Mouse (Mus musculus) neural tube, embryonic 15.5 days (tissue): ENCODE measurements around the gene Sdc1. TPM values are rescaled to one million over a fixed set of nuclear protein-coding genes. Genes with fewer than 3 reads are reported as not detected.

ENCODE experiments used
- ATAC-seq: fragments of 200-750 bp; cut with Nextera tagmentation; 2 replicates; pipeline ENCODE4 v1.8.0; 2017; ENCODE audit warnings: mild to moderate bottlenecking, moderate TSS enrichment, moderate library complexity; ENCODE audit not compliant: low FRiP score
- H3K27ac ChIP-seq: fragments of 300-500 bp; sonication (generic); replicated peaks from 2 replicates; pipeline ENCODE4 v1.5.1; 2015; ENCODE audit warnings: mild to moderate bottlenecking, inconsistent platforms
- H3K27me3 ChIP-seq: fragments of 300-500 bp; sonication (generic); replicated peaks from 2 replicates; pipeline ENCODE4 v1.6.1; 2015; ENCODE audit warnings: inconsistent platforms
- H3K36me3 ChIP-seq: fragments of 300-500 bp; sonication (generic); 2 replicates; pipeline ENCODE4 v1.6.1; 2015; ENCODE audit warnings: inconsistent platforms
- H3K4me1 ChIP-seq: fragments of 300-500 bp; sonication (generic); 2 replicates; pipeline ENCODE4 v1.6.1; 2015; ENCODE audit warnings: inconsistent platforms
- H3K4me2 ChIP-seq: fragments of 300-500 bp; sonication (generic); 2 replicates; pipeline ENCODE4 v1.6.1; 2015; ENCODE audit warnings: inconsistent platforms, mild to moderate bottlenecking, moderate library complexity
- H3K4me3 ChIP-seq: fragments of 300-500 bp; sonication (generic); replicated peaks from 2 replicates; pipeline ENCODE4 v1.5.1; 2015; ENCODE audit warnings: mild to moderate bottlenecking, inconsistent platforms
- H3K9ac ChIP-seq: fragments of 300-500 bp; sonication (generic); replicated peaks from 2 replicates; pipeline ENCODE4 v1.6.1; 2015; ENCODE audit warnings: mild to moderate bottlenecking, inconsistent platforms
- H3K9me3 ChIP-seq: fragments of 300-500 bp; sonication (generic); replicated peaks from 2 replicates; pipeline ENCODE4 v1.6.1; 2016; ENCODE audit warnings: inconsistent platforms
- WGBS: fragments of 180-500 bp; shearing (Covaris S2); methylation state at CpG from one replicate; pipeline ENCODE4 v1.1.7; 2015; ENCODE audit warnings: mixed read lengths; 5-methylcytosine and 5-hydroxymethylcytosine counted together
- polyA plus RNA-seq: library from polyadenylated mRNA; unstranded; fragments of >200 nt; fragmentation: Nextera tagmentation; extraction: Ambion mirVana; gene quantifications from 2 replicates; pipeline ENCODE4 v1.2.1, GENCODE M21; 2015

The Sdc1 gene
- polyA plus RNA-seq, 1 experiment from 2014 or later: 15.0 TPM

GRCm38 (mm10) chr12:8809626-8810025 is 38.5 kb downstream of the Sdc1 start:
- no peaks in the 10 kb centered on the region for H3K27me3 ChIP-seq
- no peaks in the 10 kb centered on the region for H3K9me3 ChIP-seq
- no peak overlapping the region for H3K27ac ChIP-seq
- no peak overlapping the region for H3K9ac ChIP-seq
- no peak for ATAC-seq
- H3K4me1 ChIP-seq: no peaks in the 10 kb centered on the region; the same call in 1 of the 2 replicates
- H3K4me2 ChIP-seq: no peak overlapping the region
- H3K4me3 ChIP-seq: no peak overlapping the region
- WGBS: 91% methylated on average over 6 of the region's 6 CpGs
- no peaks in the 10 kb centered on the region for H3K36me3 ChIP-seq

GRCm38 (mm10) chr12:8810966-8811365 is 39.8 kb downstream of the Sdc1 start:
- no peak overlapping the region for H3K4me3 ChIP-seq
- WGBS: 69% methylated on average over 2 of the region's 2 CpGs
- no peaks in the 10 kb centered on the region for H3K9me3 ChIP-seq
- H3K9ac ChIP-seq: no peak overlapping the region
- H3K36me3 ChIP-seq: no peaks in the 10 kb centered on the region
- no peak for ATAC-seq
- H3K4me1 ChIP-seq: no peaks in the 10 kb centered on the region; the same call in 1 of the 2 replicates
- H3K4me2 ChIP-seq: no peak overlapping the region
- H3K27me3 ChIP-seq: no peaks in the 10 kb centered on the region
- no peak overlapping the region for H3K27ac ChIP-seq

- no peaks in the 10 kb centered on the region; the same call in 1 of the 2 replicates for H3K4me1 ChIP-seq
- 54% methylated on average over 6 of the region's 6 CpGs for WGBS
- ATAC-seq: peak; percentile 57
These were observed 40.3 kb downstream of the Sdc1 start for GRCm38 (mm10) chr12:8811441-8811871.

GRCm38 (mm10) chr12:8811894-8812560 is 40.9 kb downstream of the Sdc1 start:
- Histone ChIP-seq H3K4me1 (no peaks in the 10 kb centered on the region; the same call in 1 of the 2 replicates), H3K9me3 (no peaks in the 10 kb centered on the region), H3K27me3 (no peaks in the 10 kb centered on the region), H3K27ac (no peak overlapping the region), H3K9ac (no peak overlapping the region), H3K4me2 (no peak overlapping the region), H3K4me3 (no peak overlapping the region), H3K36me3 (no peaks in the 10 kb centered on the region)
- no peak for ATAC-seq
- WGBS: 83% methylated on average over 5 of the region's 5 CpGs

More at GRCm38 (mm10) chr12:8811441-8811871, 40.3 kb downstream of the Sdc1 start:
- Histone ChIP-seq H3K4me2 (no peak overlapping the region), H3K9me3 (no peaks in the 10 kb centered on the region), H3K36me3 (no peaks in the 10 kb centered on the region), H3K27me3 (no peaks in the 10 kb centered on the region), H3K4me3 (no peak overlapping the region), H3K9ac (no peak overlapping the region), H3K27ac (no peak overlapping the region)

GRCm38 (mm10) chr12:8817467-8818232 is 46.5 kb downstream of the Sdc1 start:
- H3K9ac ChIP-seq: no peak overlapping the region
- no peaks in the 10 kb centered on the region for H3K9me3 ChIP-seq
- no peaks in the 10 kb centered on the region for H3K36me3 ChIP-seq
- no peaks in the 10 kb centered on the region for H3K27me3 ChIP-seq
- no peak overlapping the region for H3K27ac ChIP-seq
- H3K4me3 ChIP-seq: no peak overlapping the region
- ATAC-seq: 0 out of 2 replicates have a peak, but pooled peaks have one; percentile 28
- 21% methylated on average over 13 of the region's 13 CpGs for WGBS
- H3K4me1 ChIP-seq: peaks cover 8% of the 10 kb centered on the region
- 0 out of 2 replicates have a peak overlapping the region, but pooled peaks have one; percentile 7 for H3K4me2 ChIP-seq

- Histone ChIP-seq H3K4me3 (no peak overlapping the region), H3K27ac (no peak overlapping the region), H3K4me2 (0 out of 2 replicates have a peak overlapping the region, but pooled peaks have one; percentile 7), H3K27me3 (no peaks in the 10 kb centered on the region), H3K4me1 (peaks cover 8% of the 10 kb centered on the region), H3K9me3 (no peaks in the 10 kb centered on the region), H3K9ac (no peak overlapping the region), H3K36me3 (no peaks in the 10 kb centered on the region)
- ATAC-seq: no peak
- WGBS: 35% methylated on average over 3 of the region's 3 CpGs
These were observed 47.1 kb downstream of the Sdc1 start for GRCm38 (mm10) chr12:8818233-8818672.

GRCm38 (mm10) chr12:8824995-8825703 is 54.0 kb downstream of the Sdc1 start:
- ATAC-seq: no peak
- Histone ChIP-seq H3K36me3 (no peaks in the 10 kb centered on the region), H3K4me2 (no peak overlapping the region), H3K27me3 (no peaks in the 10 kb centered on the region), H3K4me1 (no peaks in the 10 kb centered on the region), H3K4me3 (no peak overlapping the region), H3K27ac (no peak overlapping the region), H3K9ac (no peak overlapping the region), H3K9me3 (no peaks in the 10 kb centered on the region)
- WGBS: 75% methylated on average over 7 of the region's 7 CpGs

GRCm38 (mm10) chr12:8827014-8827715 is 56.0 kb downstream of the Sdc1 start:
- H3K9me3 ChIP-seq: no peaks in the 10 kb centered on the region
- H3K36me3 ChIP-seq: no peaks in the 10 kb centered on the region
- 86% methylated on average over 9 of the region's 9 CpGs for WGBS
- H3K9ac ChIP-seq: no peak overlapping the region
- no peak overlapping the region for H3K27ac ChIP-seq
- no peaks in the 10 kb centered on the region for H3K4me1 ChIP-seq
- no peak for ATAC-seq
- H3K4me2 ChIP-seq: no peak overlapping the region
- H3K27me3 ChIP-seq: no peaks in the 10 kb centered on the region
- no peak overlapping the region for H3K4me3 ChIP-seq

GRCm38 (mm10) chr12:8829032-8829660 is 58.0 kb downstream of the Sdc1 start:
- Histone ChIP-seq H3K9ac (no peak overlapping the region), H3K9me3 (no peaks in the 10 kb centered on the region), H3K4me1 (no peaks in the 10 kb centered on the region), H3K36me3 (no peaks in the 10 kb centered on the region), H3K4me3 (no peak overlapping the region), H3K27me3 (no peaks in the 10 kb centered on the region), H3K4me2 (no peak overlapping the region), H3K27ac (no peak overlapping the region)
- no peak for ATAC-seq
- 81% methylated on average over 13 of the region's 13 CpGs for WGBS

- no peak overlapping the region for H3K9ac ChIP-seq
- H3K9me3 ChIP-seq: no peaks in the 10 kb centered on the region
- no peak for ATAC-seq
- H3K36me3 ChIP-seq: no peaks in the 10 kb centered on the region
- H3K4me3 ChIP-seq: no peak overlapping the region
- no peaks in the 10 kb centered on the region for H3K27me3 ChIP-seq
- H3K4me2 ChIP-seq: no peak overlapping the region
- no peak overlapping the region for H3K27ac ChIP-seq
- WGBS: 98% methylated on average over 5 of the region's 5 CpGs
- no peaks in the 10 kb centered on the region for H3K4me1 ChIP-seq
These were observed 58.5 kb downstream of the Sdc1 start for GRCm38 (mm10) chr12:8829661-8830040.
